Comparison of ENCODE assay signal across 8 mouse cellular contexts in genomic region chr7:46606391-46607030, GRCm38 (mm10). TPM values are rescaled to one million over a fixed set of nuclear protein-coding genes. Genes with fewer than 3 reads are reported as not detected.
DNase-seq lines count a peak whose midpoint lies in the region; ATAC-seq and TF ChIP-seq lines count a peak whose summit lies in the region.

No protein-coding gene starts in this region.

- H3K4me3 ChIP-seq in MEL (ENCODE audit: control insufficient read depth in 1 of 2, insufficient read depth in 1 of 2, low read depth in 2 of 2, low read length in 2 of 2), result no peak overlapping the region
- H3K4me3 ChIP-seq in forebrain, embryonic 13.5 days, result no peak overlapping the region
- no peak overlapping the region for H3K4me3 ChIP-seq in intestine, embryonic 15.5 days (replicated peaks)
- H3K4me3 ChIP-seq in midbrain, embryonic 12.5 days, result no peak overlapping the region

- no peaks in the 10 kb centered on the region for H3K4me1 ChIP-seq in MEL (ENCODE audit: control insufficient read depth in 1 of 2, insufficient read depth in 2 of 2, low read length in 2 of 2)
- peaks cover 26% of the 10 kb centered on the region for H3K4me1 ChIP-seq in forebrain, embryonic 13.5 days
- H3K4me1 ChIP-seq in intestine, embryonic 15.5 days (replicated peaks), result no peaks in the 10 kb centered on the region
- H3K4me1 ChIP-seq in midbrain, embryonic 12.5 days, result peaks cover 16% of the 10 kb centered on the region; the same call in 1 of the 2 replicates

- H3K36me3 ChIP-seq in MEL (ENCODE audit: control insufficient read depth in 1 of 2, insufficient read depth in 2 of 2, low read length in 2 of 2), result no peaks in the 10 kb centered on the region
- H3K36me3 ChIP-seq in forebrain, embryonic 13.5 days (ENCODE audit: poor library complexity, severe bottlenecking), result no peaks in the 10 kb centered on the region
- no peaks in the 10 kb centered on the region for H3K36me3 ChIP-seq in intestine, embryonic 15.5 days
- H3K36me3 ChIP-seq in midbrain, embryonic 12.5 days, result no peaks in the 10 kb centered on the region

- no peak overlapping the region for H3K4me2 ChIP-seq in forebrain, embryonic 13.5 days
- no peak overlapping the region for H3K4me2 ChIP-seq in intestine, embryonic 15.5 days (replicated peaks)
- no peak overlapping the region for H3K4me2 ChIP-seq in midbrain, embryonic 12.5 days (replicated peaks)

- no peak for TF ChIP-seq EP300 in MEL (IDR thresholded peaks at IDR 0.05; ENCODE audit: low read depth in 1 of 2, low read length in 2 of 2)

- H3K27me3 ChIP-seq in MEL (ENCODE audit: control insufficient read depth in 1 of 2, insufficient read depth in 2 of 2, low read length in 2 of 2), result no peaks in the 10 kb centered on the region
- no peaks in the 10 kb centered on the region for H3K27me3 ChIP-seq in forebrain, embryonic 13.5 days
- H3K27me3 ChIP-seq in intestine, embryonic 15.5 days (replicated peaks), result no peaks in the 10 kb centered on the region
- H3K27me3 ChIP-seq in midbrain, embryonic 12.5 days, result no peaks in the 10 kb centered on the region

- DNase-seq in MEL (ENCODE audit: low read depth, low spot score), result peak; percentile 72
- peak; percentile 88 for DNase-seq in brain, embryonic 14.5 days (ENCODE audit: low read depth)
- DNase-seq in left cerebral cortex, postnatal 14 days (ENCODE audit: low spot score in 2 of 2), result peak; percentile 82 to 87
- peak; percentile 84 for DNase-seq in right cerebral cortex, postnatal 4 days

- TF ChIP-seq RAD21 in MEL (IDR thresholded peaks at IDR 0.05; ENCODE audit: low read depth, low read length), result peak; percentile 76

- H3K9ac ChIP-seq in MEL (ENCODE audit: control insufficient read depth, low read depth, low read length, poor library complexity, severe bottlenecking), result no peak overlapping the region
- H3K9ac ChIP-seq in forebrain, embryonic 13.5 days, result no peak overlapping the region
- H3K9ac ChIP-seq in intestine, embryonic 15.5 days, result no peak overlapping the region
- no peak overlapping the region for H3K9ac ChIP-seq in midbrain, embryonic 12.5 days (replicated peaks)

- TF ChIP-seq CTCF in MEL (IDR thresholded peaks at IDR 0.05 in 2 of 3, conservative IDR thresholded peaks at IDR 0.05 in 1 of 3; ENCODE audit: control insufficient read depth in 1 of 3, insufficient read depth in 1 of 3, low read depth in 2 of 3, low read length in 3 of 3, poor library complexity in 1 of 3, severe bottlenecking in 1 of 3), result peak; percentile 60 to 90 (median 89)
- peak; percentile 92 for TF ChIP-seq CTCF in brain, embryonic 14.5 days (IDR thresholded peaks at IDR 0.05; ENCODE audit: borderline replicate concordance, extremely low read depth, insufficient read depth, insufficient read length)

- TF ChIP-seq POLR2A in MEL (IDR thresholded peaks at IDR 0.05; ENCODE audit: control insufficient read depth in 1 of 2, insufficient read depth in 1 of 2, low read depth in 1 of 2, low read length in 2 of 2, poor library complexity in 1 of 2), result no peak
- TF ChIP-seq POLR2A in brain, embryonic 14.5 days (IDR thresholded peaks at IDR 0.05; ENCODE audit: borderline replicate concordance, extremely low read depth, insufficient read depth, insufficient read length, poor library complexity, severe bottlenecking), result no peak

- H3K79me2 ChIP-seq in MEL (ENCODE audit: control insufficient read depth, insufficient read depth, low read length, poor library complexity), result no peaks in the 10 kb centered on the region

- H3K9me3 ChIP-seq in MEL (replicated peaks; ENCODE audit: insufficient read depth, low read length), result no peaks in the 10 kb centered on the region
- H3K9me3 ChIP-seq in forebrain, embryonic 13.5 days (replicated peaks), result no peaks in the 10 kb centered on the region
- no peaks in the 10 kb centered on the region for H3K9me3 ChIP-seq in intestine, embryonic 15.5 days
- no peaks in the 10 kb centered on the region for H3K9me3 ChIP-seq in midbrain, embryonic 12.5 days

- H3K27ac ChIP-seq in MEL (ENCODE audit: control insufficient read depth, low read depth, low read length), result no peak overlapping the region
- no peak overlapping the region for H3K27ac ChIP-seq in forebrain, embryonic 13.5 days
- no peak overlapping the region for H3K27ac ChIP-seq in intestine, embryonic 15.5 days
- H3K27ac ChIP-seq in midbrain, embryonic 12.5 days (replicated peaks), result no peak overlapping the region

- WGBS in forebrain, embryonic 13.5 days, result 78% methylated on average over 7 of the region's 7 CpGs
- 83% methylated on average over 7 of the region's 7 CpGs for WGBS in intestine, embryonic 15.5 days
- 81% methylated on average over 7 of the region's 7 CpGs for WGBS in midbrain, embryonic 12.5 days

- ATAC-seq in forebrain, embryonic 13.5 days, result peak; percentile 59; the same call in 1 of the 2 replicates
- peak; percentile 44 for ATAC-seq in intestine, embryonic 15.5 days
- peak; percentile 53; the same call in 1 of the 2 replicates for ATAC-seq in midbrain, embryonic 12.5 days (ENCODE audit: low FRiP score, low read depth)
- no peak for ATAC-seq in erythroblast, adult 5-6 weeks (replicated peaks; ENCODE audit: low FRiP score, poor library complexity, severe bottlenecking)

- intact Hi-C loops in left cerebral cortex, postnatal 14 days (cut with DNase I), result loop anchor here (1.0 to 5.0 kb wide), 3 partner anchors 213 to 509 kb away; no protein-coding TSS in a partner anchor

TF ChIP-seq in MEL, 35 proteins besides CTCF, POLR2A, EP300 and RAD21:
- TF ChIP-seq MEF2A (IDR thresholded peaks at IDR 0.05; ENCODE audit: extremely low read depth, insufficient replicate concordance, low read depth, low read length, poor library complexity, severe bottlenecking), result no peak
- 0 out of 2 replicates have a peak, but pooled peaks have one; percentile 44 for TF ChIP-seq NRF1 (IDR thresholded peaks at IDR 0.05; ENCODE audit: insufficient read depth, low read depth, low read length, poor library complexity, severe bottlenecking)
- TF ChIP-seq SIN3A (IDR thresholded peaks at IDR 0.05; ENCODE audit: low read length), result peak; percentile 28; the same call in 1 of the 2 replicates
- 0 out of 2 replicates have a peak, but pooled peaks have one; percentile 20 for TF ChIP-seq MXI1 (IDR thresholded peaks at IDR 0.05; ENCODE audit: low read depth, low read length)
- TF ChIP-seq GABPA (IDR thresholded peaks at IDR 0.05; ENCODE audit: low read depth, low read length), result no peak
- no peak for TF ChIP-seq TCF12 (IDR thresholded peaks at IDR 0.05; ENCODE audit: low read depth, low read length)
- no peak for TF ChIP-seq USF2 (IDR thresholded peaks at IDR 0.05; ENCODE audit: borderline replicate concordance in 1 of 2, insufficient read depth in 1 of 2, low read depth in 1 of 2, low read length in 2 of 2)
- TF ChIP-seq KAT2A (conservative IDR thresholded peaks at IDR 0.05; ENCODE audit: low read depth, low read length), result no peak
- TF ChIP-seq ZC3H11A (IDR thresholded peaks at IDR 0.05; ENCODE audit: low read depth, low read length), result peak; percentile 52; the same call in 1 of the 2 replicates
- no peak for TF ChIP-seq RCOR1 (IDR thresholded peaks at IDR 0.05; ENCODE audit: low read depth, low read length)
- TF ChIP-seq SMC3 (IDR thresholded peaks at IDR 0.05; ENCODE audit: low read depth, low read length), result peak; percentile 95
- no peak for TF ChIP-seq ZNF384 (IDR thresholded peaks at IDR 0.05; ENCODE audit: low read depth, low read length)
- no peak for TF ChIP-seq USF1 (IDR thresholded peaks at IDR 0.05; ENCODE audit: low read depth, low read length)

RNA-seq across cellular contexts. Expression of gene Sergef, which starts 33.1 kb away (rescaled TPM):
- total RNA-seq in MEL (2012; rRNA removed), result 7.0 and 7.6 TPM in 2 replicates
- 10 to 100 TPM in 1 of 2 experiments, not detected in 1; 11.7 TPM for polyA plus RNA-seq in MEL (2012; ENCODE audit: insufficient read depth in 1 of 2, insufficient read length in 2 of 2, low read depth in 1 of 2, low replicate concordance in 2 of 2, missing spikeins in 1 of 2)
- polyA plus RNA-seq in brain, embryonic 14.5 days (2012; rRNA removed), result 30.8 and 32.8 TPM in 2 replicates
- 25.0 and 26.6 TPM in 2 replicates for polyA plus RNA-seq in forebrain, embryonic 13.5 days (2015; fragmentation: Nextera tagmentation; extraction: Ambion mirVana)
- 14.3 and 16.9 TPM in 2 replicates for polyA plus RNA-seq in intestine, embryonic 15.5 days (2015; fragmentation: Nextera tagmentation; extraction: Ambion mirVana)
- 10 to 100 TPM; 57.2 to 66.4 TPM for total RNA-seq in left cerebral cortex, postnatal 14 days (2021)
- polyA plus RNA-seq in midbrain, embryonic 12.5 days (2016; fragmentation: Nextera tagmentation; extraction: Ambion mirVana), result 17.3 and 18.5 TPM in 2 replicates
- total RNA-seq in erythroblast, adult 5-6 weeks (2015; ENCODE audit: low replicate concordance), result not detected in 2 replicates
- 0.43 TPM in 1 of 2 replicates, not detected in the other for total RNA-seq in erythroblast, adult 5-6 weeks (2017; ENCODE audit: low replicate concordance)
